Mouse (Mus musculus): ENCODE measurements around the gene Usp4. TPM values are rescaled to one million over a fixed set of nuclear protein-coding genes. Genes with fewer than 3 reads are reported as not detected.

Gene Usp4
- total RNA-seq, 2 experiments from 2014 or later, result 107 to 110 TPM

- DNase-seq, result no peak
These were observed 5.3 kb upstream of the Usp4 start for GRCm38 (mm10) chr9:108342301-108342831.

DNA sequence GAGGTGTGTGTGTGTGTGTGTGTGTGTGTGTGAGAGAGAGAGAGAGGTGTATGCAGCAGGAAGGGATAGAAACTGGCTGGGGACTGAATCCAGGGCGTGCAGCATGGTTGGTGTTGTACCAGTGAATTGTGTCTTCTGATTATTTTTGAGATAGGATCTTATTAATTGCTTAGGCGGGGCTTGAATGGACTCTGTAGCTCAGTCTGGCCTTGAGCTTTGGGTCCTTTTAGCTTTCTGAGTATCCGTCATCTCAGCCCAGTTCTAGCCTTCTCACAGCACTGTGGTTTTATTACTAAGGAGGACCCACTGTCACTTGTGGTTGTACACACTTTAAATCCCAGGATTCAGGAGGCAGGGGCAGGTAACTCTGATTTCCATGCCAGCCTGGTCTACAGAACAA, 4.3 kb upstream of the Usp4 start:
- DNase-seq, result no peak

DNA sequence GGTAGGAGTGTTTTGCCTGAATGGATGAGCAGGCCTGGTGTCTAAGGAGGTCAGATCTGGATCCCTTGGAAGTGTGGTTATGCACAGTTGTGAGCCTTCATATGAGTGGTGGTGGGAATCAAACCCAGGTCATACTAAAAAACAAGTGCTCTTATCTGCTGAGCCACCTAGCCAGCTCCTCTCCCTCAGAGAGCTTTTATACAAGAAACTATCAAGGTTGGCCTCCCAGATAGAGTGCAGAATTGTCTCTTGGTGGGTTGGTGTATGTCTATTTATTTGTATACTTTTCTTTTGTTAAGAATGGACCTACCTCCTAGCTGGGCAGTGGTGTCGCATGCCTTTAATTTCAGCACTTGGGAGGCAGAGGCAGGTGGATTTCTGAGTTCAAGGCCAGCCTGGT, 3.8 kb upstream of the Usp4 start:
- no peak for DNase-seq

DNA sequence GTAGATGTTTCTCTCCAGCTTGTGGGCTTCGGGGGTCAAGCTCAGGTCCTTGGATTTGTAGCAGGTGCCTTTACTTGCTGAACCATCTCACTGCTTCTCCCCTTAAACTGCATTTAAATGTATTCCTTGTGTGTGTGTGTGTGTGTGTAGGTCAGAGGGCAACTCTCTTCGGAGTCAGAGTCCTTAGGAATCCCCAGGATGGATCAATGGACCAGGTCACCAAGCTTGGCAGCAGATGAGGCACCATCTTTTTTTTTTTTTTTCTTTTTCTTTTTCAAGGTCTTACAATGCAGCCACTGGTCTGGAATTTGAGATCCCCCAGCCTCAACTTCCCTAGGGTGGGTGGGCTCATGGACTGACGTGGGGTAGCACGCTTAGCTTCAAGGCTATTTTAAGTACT, 3.2 kb upstream of the Usp4 start:
- no peak for DNase-seq

DNA sequence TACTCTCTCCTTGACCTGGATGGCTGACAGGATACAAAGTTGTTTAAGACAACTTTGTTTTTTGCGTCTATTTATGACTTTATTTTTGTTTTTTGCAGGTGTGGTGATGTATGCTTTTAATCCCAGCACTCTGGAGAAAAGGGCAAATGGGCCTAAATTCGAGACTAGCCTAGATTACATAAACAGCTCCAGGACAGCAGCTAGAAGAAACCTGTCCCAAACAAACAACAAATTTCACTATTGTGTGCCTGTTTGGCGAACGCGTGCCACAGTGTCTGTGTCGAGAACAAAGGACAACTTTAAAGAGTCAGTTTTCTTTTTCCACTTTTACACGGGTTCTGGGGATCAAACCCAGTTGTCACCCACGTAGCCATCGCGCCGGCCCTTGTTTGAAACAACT, 629 bp upstream of the Usp4 start:
- no peak for DNase-seq

- no peak for DNase-seq
These were observed 632 bp downstream of the Usp4 start for GRCm38 (mm10) chr9:108348290-108348680.

DNA sequence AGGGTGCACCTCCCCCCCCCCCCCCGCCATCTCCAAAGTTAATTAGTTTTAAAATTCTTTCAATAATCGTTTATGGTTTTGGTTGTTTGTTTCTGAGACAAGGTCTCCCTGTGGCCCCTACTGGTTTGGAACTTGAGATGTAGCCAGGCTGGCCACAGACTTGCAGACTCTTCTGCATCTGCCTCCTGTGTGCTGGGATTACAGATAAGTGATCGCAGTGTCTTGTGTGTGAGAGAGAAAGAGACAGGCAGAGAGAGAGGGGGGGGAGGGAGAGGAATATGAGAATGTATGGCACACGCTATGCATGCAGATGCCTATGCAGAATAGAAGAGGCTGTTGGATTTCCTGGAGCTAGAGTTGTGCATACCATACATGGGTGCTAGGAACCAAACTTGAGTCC, 2.1 kb downstream of the Usp4 start:
- no peak for DNase-seq

GRCm38 (mm10) chr9:108378234-108378633, 30.6 kb downstream of the Usp4 start:
- DNase-seq, result no peak

DNA sequence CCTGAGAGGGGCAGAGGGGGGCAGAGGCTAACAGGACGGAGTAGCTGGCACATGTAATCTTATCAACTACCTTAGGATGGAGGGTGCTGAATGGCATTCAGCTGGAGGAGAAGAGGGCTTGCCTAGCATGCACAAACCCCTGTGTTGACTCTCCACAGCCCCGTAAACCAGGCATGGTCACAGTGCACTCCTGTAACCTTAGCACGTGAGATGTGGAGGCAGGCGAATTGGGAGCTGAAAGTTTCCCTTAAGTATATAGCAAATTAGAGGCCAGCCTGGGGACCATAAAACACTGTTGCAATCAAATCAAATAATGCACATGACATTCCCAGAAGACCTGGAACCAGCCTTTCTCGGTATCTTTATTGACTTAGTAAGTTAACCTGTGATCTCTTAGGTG, 31.1 kb downstream of the Usp4 start:
- no peak for DNase-seq

GRCm38 (mm10) chr9:108379294-108379693, 31.6 kb downstream of the Usp4 start:
- no peak for DNase-seq

- DNase-seq, result no peak
These were observed 33.7 kb downstream of the Usp4 start for GRCm38 (mm10) chr9:108381382-108381781.

GRCm38 (mm10) chr9:108385006-108385405, 37.4 kb downstream of the Usp4 start:
- DNase-seq, result no peak

DNA sequence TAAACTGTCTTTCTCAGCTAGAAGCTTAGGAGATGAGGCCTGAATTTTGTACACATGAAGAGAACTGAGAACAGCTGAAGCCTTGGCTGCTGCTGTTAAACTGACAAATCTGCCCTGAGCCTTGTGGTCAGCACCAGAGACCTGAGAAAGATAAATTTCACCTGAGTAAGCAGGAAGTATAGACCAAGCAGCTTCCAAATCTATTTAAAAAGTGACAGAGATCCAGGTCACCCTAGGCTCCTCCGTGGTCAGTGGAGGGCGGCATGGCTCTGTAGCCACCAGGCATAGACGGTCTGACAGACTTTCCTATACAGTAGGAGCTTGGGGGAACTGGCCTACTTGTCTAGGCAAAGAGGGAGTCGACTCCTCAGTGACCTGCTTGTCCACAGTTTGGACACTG, 39.2 kb downstream of the Usp4 start:
- no peak for DNase-seq

- no peak for DNase-seq
These were observed 40.9 kb downstream of the Usp4 start for GRCm38 (mm10) chr9:108388601-108389000.

GRCm38 (mm10) chr9:108389220-108389619, 41.6 kb downstream of the Usp4 start:
- peak; percentile 16 to 29 for DNase-seq

DNA sequence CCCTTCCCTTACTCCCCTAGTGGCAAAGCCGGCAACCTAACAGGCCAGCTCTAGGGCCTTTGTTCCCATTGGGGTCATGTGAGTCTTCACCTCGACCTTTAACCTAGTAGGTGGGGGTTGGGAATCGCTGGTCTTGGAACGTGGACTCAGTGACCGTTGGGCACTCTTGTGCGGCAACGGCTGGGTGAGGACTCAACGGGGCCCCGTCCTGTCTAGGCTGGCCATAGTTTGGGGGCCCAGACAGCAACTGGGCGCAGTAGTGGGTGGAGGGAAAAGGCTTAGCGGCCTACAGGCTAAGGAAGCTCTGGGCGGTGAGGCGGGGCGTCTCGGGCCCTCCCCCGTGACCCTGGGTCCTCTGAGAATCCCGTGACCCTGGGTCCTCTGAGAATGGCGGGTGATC, 45.0 kb downstream of the Usp4 start, which contains the start of gene 1700102P08Rik:
Gene 1700102P08Rik, plus strand, starts transcription at position 130 of the 400 bp plus-strand sequence.
- no peak for DNase-seq

DNA sequence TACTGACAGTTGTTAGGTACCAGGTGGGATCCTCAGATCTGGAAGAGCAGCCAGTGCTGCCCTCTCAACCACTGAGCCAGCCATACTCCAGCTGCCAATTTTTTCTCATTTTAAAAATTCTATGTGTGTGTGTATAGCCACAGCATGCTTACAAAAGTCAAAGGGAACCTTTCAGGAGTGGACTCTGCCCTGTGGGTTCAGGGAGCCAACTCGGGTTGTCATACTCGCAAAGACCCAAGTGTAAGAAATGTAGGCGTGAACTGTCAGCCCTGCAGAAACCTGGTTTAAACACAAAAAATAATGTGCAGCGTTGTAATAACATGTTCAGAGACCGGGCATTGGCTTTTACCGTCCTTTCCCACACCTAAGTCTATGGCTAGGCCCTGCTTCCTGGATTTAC, 46.5 kb downstream of the Usp4 start:
- no peak for DNase-seq

- DNase-seq, result no peak
These were observed 47.8 kb downstream of the Usp4 start for GRCm38 (mm10) chr9:108395427-108395826.

DNA sequence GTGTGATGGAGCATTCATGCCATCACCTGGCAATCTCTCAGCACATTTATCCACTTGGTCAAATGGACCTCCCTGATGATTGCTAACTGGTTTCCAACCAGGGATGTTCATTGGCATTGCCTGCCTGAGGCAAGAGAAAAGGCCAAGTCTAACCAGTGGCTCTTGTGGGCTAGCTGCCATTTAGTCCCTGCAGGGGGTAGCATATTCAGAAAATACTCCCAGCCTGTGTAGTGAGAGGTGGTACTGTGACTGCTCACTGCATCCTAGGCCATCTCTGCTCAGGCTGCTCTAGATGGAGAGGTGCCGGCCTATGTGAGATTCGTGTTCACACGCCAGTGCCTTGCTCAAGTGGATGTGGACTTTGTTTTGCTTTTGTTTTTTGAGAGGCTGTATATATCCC, 50.7 kb downstream of the Usp4 start:
- no peak for DNase-seq

GRCm38 (mm10) chr9:108401186-108401960, 53.7 kb downstream of the Usp4 start:
- peak; percentile 45 to 46 for DNase-seq

DNA sequence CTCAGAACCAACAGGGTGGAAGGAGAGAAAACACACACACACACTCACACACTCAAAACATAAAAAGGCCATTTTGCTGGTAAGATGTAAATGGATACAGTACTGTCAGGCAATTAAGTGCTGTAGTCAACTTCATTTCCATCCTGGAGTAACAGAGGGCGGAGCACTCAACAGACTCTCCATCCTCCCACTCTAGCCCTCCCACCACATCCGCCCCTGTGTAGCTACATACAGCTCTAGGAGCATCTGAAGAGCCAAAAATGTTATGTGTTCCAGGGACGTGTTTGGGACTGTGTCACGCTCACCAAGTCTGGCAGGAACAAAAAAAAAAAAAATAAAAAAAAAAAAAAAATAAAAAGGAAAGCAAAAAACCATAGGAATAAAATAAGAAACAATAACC, 55.4 kb downstream of the Usp4 start:
- DNase-seq, result peak in 1 of 2 experiments; percentile 29

- DNase-seq, result no peak
These were observed 56.8 kb downstream of the Usp4 start for GRCm38 (mm10) chr9:108404451-108404850.

GRCm38 (mm10) chr9:108409535-108409934, 61.9 kb downstream of the Usp4 start:
- DNase-seq, result no peak

DNA sequence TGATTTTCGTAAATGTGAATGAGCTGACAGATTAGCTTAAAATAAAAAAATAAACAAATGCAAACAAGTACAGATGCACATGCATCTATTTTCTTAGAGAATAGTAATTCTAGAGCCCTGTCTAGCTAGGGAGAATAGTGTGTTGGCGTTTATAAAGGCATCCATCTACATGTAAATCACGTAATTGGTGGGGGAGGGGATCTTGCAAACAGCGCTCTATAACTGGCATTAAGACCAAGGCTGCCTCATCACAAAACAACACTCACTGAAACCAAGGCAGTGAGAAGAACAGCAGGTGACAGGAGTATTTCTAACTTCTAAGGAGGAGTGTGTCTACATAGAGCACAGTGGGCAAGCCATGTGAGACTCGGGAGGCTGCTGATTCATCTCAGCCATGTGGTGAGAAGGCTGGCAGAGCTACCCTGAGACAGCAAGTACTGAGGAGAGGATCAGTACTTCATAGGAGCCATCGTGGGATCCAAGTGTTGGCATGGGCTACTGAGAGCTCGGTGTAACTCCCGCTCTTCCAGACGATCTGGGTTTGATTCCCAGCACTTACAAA, 63.8 kb downstream of the Usp4 start:
- peak; percentile 45 to 56 for DNase-seq
